Comparison of ENCODE assay signal across 10 mouse cellular contexts in the genomic region with DNA sequence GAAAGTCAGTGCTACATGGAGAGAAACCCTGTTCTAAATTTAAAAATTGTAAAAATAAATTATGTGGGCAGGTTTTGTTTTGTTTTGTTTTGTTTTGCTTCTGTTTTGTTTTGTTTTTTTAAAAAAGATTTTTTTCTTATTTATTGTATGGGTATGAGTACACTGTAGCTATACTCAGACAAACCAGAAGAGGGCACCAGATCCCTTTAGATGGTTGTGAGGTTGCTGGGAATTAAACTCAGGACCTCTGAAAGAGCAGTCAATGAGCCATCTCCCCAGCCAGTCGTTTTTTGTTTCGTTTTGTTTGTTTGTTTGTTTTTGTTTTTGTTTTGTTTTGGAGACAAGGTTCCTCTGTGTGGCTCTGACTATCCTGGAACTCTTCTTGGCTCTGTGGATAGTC. TPM values are rescaled to one million over a fixed set of nuclear protein-coding genes. Genes with fewer than 3 reads are reported as not detected.
DNase-seq lines count a peak whose midpoint lies in the region; ATAC-seq and TF ChIP-seq lines count a peak whose summit lies in the region.
"Had no signal": no experiment of that assay in that cellular context is flagged by ENCODE, and none has a peak within 500 bp of the region (broad histone marks: within the 10 kb centered on the region; RNA-seq: fewer than 3 reads in every experiment).

No protein-coding gene starts in this region.

- H3K27ac ChIP-seq in intestine, postnatal 0 days (ENCODE audit: low read depth, low read length): no peak overlapping the region
- H3K27ac ChIP-seq in intestine, embryonic 16.5 days (ENCODE audit: low read length): no peak overlapping the region
- no peak overlapping the region for H3K27ac ChIP-seq in ES-E14 (ENCODE audit: insufficient read depth, low read depth, low read length, poor library complexity, severe bottlenecking)
- no peak overlapping the region for H3K27ac ChIP-seq in forebrain, embryonic 13.5 days
- H3K27ac ChIP-seq: macrophage had no signal

- H3K9me3 ChIP-seq in intestine, postnatal 0 days (ENCODE audit: control insufficient read depth): no peaks in the 10 kb centered on the region
- no peaks in the 10 kb centered on the region for H3K9me3 ChIP-seq in intestine, embryonic 16.5 days (ENCODE audit: control insufficient read depth, low read length)
- H3K9me3 ChIP-seq in ES-E14 (ENCODE audit: control insufficient read depth, insufficient read depth, low read depth, low read length): no peaks in the 10 kb centered on the region
- H3K9me3 ChIP-seq in forebrain, embryonic 13.5 days (replicated peaks): no peaks in the 10 kb centered on the region

- no peaks in the 10 kb centered on the region for H3K36me3 ChIP-seq in intestine, postnatal 0 days (ENCODE audit: control insufficient read depth, insufficient read depth)
- H3K36me3 ChIP-seq in intestine, embryonic 16.5 days (ENCODE audit: control insufficient read depth, insufficient read depth, low read length): no peaks in the 10 kb centered on the region
- H3K36me3 ChIP-seq in ES-E14 (ENCODE audit: control insufficient read depth, insufficient read depth, low read length, poor library complexity, severe bottlenecking): no peaks in the 10 kb centered on the region
- H3K36me3 ChIP-seq in forebrain, embryonic 13.5 days (ENCODE audit: poor library complexity, severe bottlenecking): no peaks in the 10 kb centered on the region

- H3K9ac ChIP-seq in intestine, postnatal 0 days (ENCODE audit: low read depth, low read length): no peak overlapping the region
- no peak overlapping the region for H3K9ac ChIP-seq in intestine, embryonic 16.5 days (ENCODE audit: low read depth, low read length)
- H3K9ac ChIP-seq in ES-E14 (ENCODE audit: insufficient read depth, low read depth, low read length, poor library complexity, severe bottlenecking): no peak overlapping the region
- no peak overlapping the region for H3K9ac ChIP-seq in forebrain, embryonic 13.5 days

- in situ Hi-C loops in ES-E14 (cut with MboI; ENCODE audit: low sequenced_read_pairs in 2 of 2, unreplicated experiment in 2 of 2): loop anchor here in 1 of 2 experiments (25.0 kb wide), 1 partner anchor 248 kb away; a partner anchor contains a TSS

- H3K4me1 ChIP-seq in intestine, postnatal 0 days (replicated peaks; ENCODE audit: control insufficient read depth, insufficient read depth, low read length): no peaks in the 10 kb centered on the region
- no peaks in the 10 kb centered on the region for H3K4me1 ChIP-seq in intestine, embryonic 16.5 days (ENCODE audit: control insufficient read depth, insufficient read depth, low read length)
- H3K4me1 ChIP-seq in ES-E14 (ENCODE audit: control insufficient read depth in 2 of 2, insufficient read depth in 2 of 2, low read length in 2 of 2, poor library complexity in 1 of 2): no peaks in the 10 kb centered on the region
- H3K4me1 ChIP-seq in forebrain, embryonic 13.5 days: no peaks in the 10 kb centered on the region

- 11% methylated on average over 2 of the region's 2 CpGs for WGBS in intestine, postnatal 0 days
- WGBS in intestine, embryonic 16.5 days: 19% methylated on average over 2 of the region's 2 CpGs
- 13% methylated on average over 2 of the region's 2 CpGs for WGBS in forebrain, embryonic 13.5 days

- no peaks in the 10 kb centered on the region for H3K27me3 ChIP-seq in intestine, postnatal 0 days (replicated peaks; ENCODE audit: control insufficient read depth, insufficient read depth, low read length)
- H3K27me3 ChIP-seq in intestine, embryonic 16.5 days (replicated peaks; ENCODE audit: control insufficient read depth, insufficient read depth, low read length): peaks cover 2% of the 10 kb centered on the region
- H3K27me3 ChIP-seq in forebrain, embryonic 13.5 days: peaks cover 47% of the 10 kb centered on the region; the same call in 1 of the 2 replicates

- DNase-seq in 416B (ENCODE audit: low read depth) (peak; percentile 75), ES-E14 (ENCODE audit: low read depth, low spot score) (peak; percentile 29)
- DNase-seq in cerebellum, adult 8-10 months: peak; percentile 33
- peak; percentile 73 for DNase-seq in naive thymus-derived CD4-positive, alpha-beta T cell, adult 2 months (ENCODE audit: low read depth)

- no peak overlapping the region for H3K4me2 ChIP-seq in intestine, postnatal 0 days (replicated peaks; ENCODE audit: low read depth)
- no peak overlapping the region for H3K4me2 ChIP-seq in intestine, embryonic 16.5 days (ENCODE audit: low read depth, low read length)
- no peak overlapping the region for H3K4me2 ChIP-seq in forebrain, embryonic 13.5 days

- TF ChIP-seq CTCF in intestine, postnatal 0 days (IDR thresholded peaks at IDR 0.05; ENCODE audit: low read depth): peak; percentile 68

- no peak for ATAC-seq in intestine, postnatal 0 days
- ATAC-seq in intestine, embryonic 16.5 days: no peak
- ATAC-seq in inflammation-experienced regulatory T-cells, adult 6 months: peak; percentile 61
- ATAC-seq in forebrain, embryonic 13.5 days: no peak

- no peak overlapping the region for H3K4me3 ChIP-seq in intestine, postnatal 0 days (ENCODE audit: low read depth, low read length)
- no peak overlapping the region for H3K4me3 ChIP-seq in intestine, embryonic 16.5 days (ENCODE audit: low read length)
- no peak overlapping the region for H3K4me3 ChIP-seq in ES-E14 (ENCODE audit: insufficient read depth in 1 of 2, low read depth in 1 of 2, low read length in 2 of 2, poor library complexity in 1 of 2, severe bottlenecking in 1 of 2)
- H3K4me3 ChIP-seq in forebrain, embryonic 13.5 days: no peak overlapping the region
- H3K4me3 ChIP-seq: erythroblast, embryonic 14.5 days had no signal

TF ChIP-seq in ES-E14, 5 proteins besides CTCF, POLR2A, EP300 and RAD21:
- 0 out of 2 replicates have a peak, but pooled peaks have one; percentile 43 for TF ChIP-seq ZC3H11A (IDR thresholded peaks at IDR 0.05; ENCODE audit: borderline replicate concordance, low read depth, low read length)
- no peak for TF ChIP-seq HCFC1 (IDR thresholded peaks at IDR 0.05; ENCODE audit: borderline replicate concordance, insufficient read depth, low read length)
- TF ChIP-seq ZNF384 (IDR thresholded peaks at IDR 0.05; ENCODE audit: low read depth, low read length): 0 out of 2 replicates have a peak, but pooled peaks have one; percentile 20
- TF ChIP-seq MAFK (IDR thresholded peaks at IDR 0.05; ENCODE audit: insufficient read depth, low read depth, low read length): no peak

RNA-seq across cellular contexts. Expression of a gene that starts 54.5 kb away (rescaled TPM):
- 4.7 and 5.0 TPM in 2 replicates for polyA plus RNA-seq in intestine, postnatal 0 days (2015; fragmentation: Nextera tagmentation; extraction: Ambion mirVana)
- 5.7 and 6.2 TPM in 2 replicates for polyA plus RNA-seq in intestine, embryonic 16.5 days (2015; fragmentation: Nextera tagmentation; extraction: Ambion mirVana)
- total RNA-seq in ES-E14 (2012; rRNA removed): 5.0 and 5.7 TPM in 2 replicates
- polyA plus RNA-seq in inflammation-experienced regulatory T-cells, adult 6 months (2017; shearing (Covaris generic)): 10 to 100 TPM in 1 of 3 experiments, 1 to 10 TPM in 2; 6.9 to 12.5 (median 9.7) TPM
- polyA plus RNA-seq in forebrain, embryonic 13.5 days (2015; fragmentation: Nextera tagmentation; extraction: Ambion mirVana): 8.9 and 9.3 TPM in 2 replicates
